Mouse (Mus musculus): Measurements from ENCODE around the gene Slpi. TPM values are rescaled to one million over a fixed set of nuclear protein-coding genes. Genes with fewer than 3 reads are reported as not detected.

Slpi gene
- polyA plus RNA-seq, 1 experiment from 2014 or later: 1.2 TPM

Small RNAs within 50 kb of the gene (microRNA-seq; reads per million reads assigned to microRNA genes)
- gene Mir7678: not detected

Other genes with a start within 250 kb of the Slpi start
- 1.1 and 1.3 TPM in 2 replicates for gene Kcns1, start 218.0 kb downstream of the Slpi start, polyA plus RNA-seq (2016; fragmentation: Nextera tagmentation; extraction: Ambion mirVana)
- gene Wfdc5, start 206.4 kb downstream of the Slpi start, polyA plus RNA-seq (2016; fragmentation: Nextera tagmentation; extraction: Ambion mirVana): not detected in 2 replicates
- gene Wfdc12, start 198.5 kb downstream of the Slpi start, polyA plus RNA-seq (2016; fragmentation: Nextera tagmentation; extraction: Ambion mirVana): not detected in 2 replicates
- gene Wfdc15a, start 189.0 kb downstream of the Slpi start, polyA plus RNA-seq (2016; fragmentation: Nextera tagmentation; extraction: Ambion mirVana): not detected in 2 replicates
- not detected in 2 replicates for gene Wfdc15b, start 167.4 kb downstream of the Slpi start, polyA plus RNA-seq (2016; fragmentation: Nextera tagmentation; extraction: Ambion mirVana)
- not detected in 2 replicates for gene Svs2, start 150.6 kb downstream of the Slpi start, polyA plus RNA-seq (2016; fragmentation: Nextera tagmentation; extraction: Ambion mirVana)
- gene Svs3b, start 132.5 kb downstream of the Slpi start, polyA plus RNA-seq (2016; fragmentation: Nextera tagmentation; extraction: Ambion mirVana): not detected in 2 replicates
- not detected in 2 replicates for gene Svs4, start 110.6 kb downstream of the Slpi start, polyA plus RNA-seq (2016; fragmentation: Nextera tagmentation; extraction: Ambion mirVana)
- gene Svs3a, start 99.8 kb downstream of the Slpi start, polyA plus RNA-seq (2016; fragmentation: Nextera tagmentation; extraction: Ambion mirVana): not detected in 2 replicates
- gene Svs6, start 72.3 kb downstream of the Slpi start, polyA plus RNA-seq (2016; fragmentation: Nextera tagmentation; extraction: Ambion mirVana): not detected in 2 replicates
- not detected in 2 replicates for gene Svs5, start 56.4 kb downstream of the Slpi start, polyA plus RNA-seq (2016; fragmentation: Nextera tagmentation; extraction: Ambion mirVana)
- 0.40 and 0.55 TPM in 2 replicates for gene Rbpjl, start 14.0 kb upstream of the Slpi start, polyA plus RNA-seq (2016; fragmentation: Nextera tagmentation; extraction: Ambion mirVana)
- gene Matn4, start 16.1 kb upstream of the Slpi start, polyA plus RNA-seq (2016; fragmentation: Nextera tagmentation; extraction: Ambion mirVana): 50.5 and 78.0 TPM in 2 replicates
- gene Sdc4, start 54.8 kb upstream of the Slpi start, polyA plus RNA-seq (2016; fragmentation: Nextera tagmentation; extraction: Ambion mirVana): 34.3 and 36.5 TPM in 2 replicates
- 55.2 and 59.2 TPM in 2 replicates for gene Sys1, start 67.9 kb upstream of the Slpi start, polyA plus RNA-seq (2016; fragmentation: Nextera tagmentation; extraction: Ambion mirVana)
- gene Gm20458, start 71.9 kb upstream of the Slpi start, polyA plus RNA-seq (2016; fragmentation: Nextera tagmentation; extraction: Ambion mirVana): 2.3 and 3.4 TPM in 2 replicates
- not detected in 2 replicates for gene Trp53tg5, start 84.6 kb upstream of the Slpi start, polyA plus RNA-seq (2016; fragmentation: Nextera tagmentation; extraction: Ambion mirVana)
- 1.2 and 1.7 TPM in 2 replicates for gene Dbndd2, start 97.0 kb upstream of the Slpi start, polyA plus RNA-seq (2016; fragmentation: Nextera tagmentation; extraction: Ambion mirVana)
- gene Pigt, start 108.4 kb upstream of the Slpi start, polyA plus RNA-seq (2016; fragmentation: Nextera tagmentation; extraction: Ambion mirVana): 24.9 and 32.7 TPM in 2 replicates
- 36.2 and 39.6 TPM in 2 replicates for gene Wfdc2, start 173.3 kb upstream of the Slpi start, polyA plus RNA-seq (2016; fragmentation: Nextera tagmentation; extraction: Ambion mirVana)
- not detected in 2 replicates for gene Spint3, start 184.4 kb upstream of the Slpi start, polyA plus RNA-seq (2016; fragmentation: Nextera tagmentation; extraction: Ambion mirVana)
- gene Wfdc6a, start 196.4 kb upstream of the Slpi start, polyA plus RNA-seq (2016; fragmentation: Nextera tagmentation; extraction: Ambion mirVana): 0.28 TPM in 1 of 2 replicates, not detected in the other
- gene Eppin, start 204.5 kb upstream of the Slpi start, polyA plus RNA-seq (2016; fragmentation: Nextera tagmentation; extraction: Ambion mirVana): not detected in 2 replicates
- gene Wfdc6b, start 224.4 kb upstream of the Slpi start, polyA plus RNA-seq (2016; fragmentation: Nextera tagmentation; extraction: Ambion mirVana): not detected in 2 replicates
- not detected in 2 replicates for gene Wfdc8, start 224.5 kb upstream of the Slpi start, polyA plus RNA-seq (2016; fragmentation: Nextera tagmentation; extraction: Ambion mirVana)
- not detected in 2 replicates for gene Wfdc16, start 249.7 kb upstream of the Slpi start, polyA plus RNA-seq (2016; fragmentation: Nextera tagmentation; extraction: Ambion mirVana)